Mouse (Mus musculus) stomach, embryonic 14.5 days (tissue): Measurements from ENCODE around the gene 1700017B05Rik. TPM values are rescaled to one million over a fixed set of nuclear protein-coding genes. Genes with fewer than 3 reads are reported as not detected.

ENCODE experiments used
- ATAC-seq: fragments of 200-750 bp; cut with Nextera tagmentation; 2 replicates; pipeline ENCODE4 v1.8.0; 2017; ENCODE audit warnings: low read depth, moderate TSS enrichment; ENCODE audit not compliant: insufficient number of reproducible peaks, insufficient read depth, low FRiP score
- H3K27ac ChIP-seq: fragments of 300-500 bp; sonication (generic); 2 replicates; pipeline ENCODE4 v1.5.1; 2014; ENCODE audit warnings: mild to moderate bottlenecking, low read length, moderate library complexity, mixed read lengths
- H3K27me3 ChIP-seq: fragments of 300-500 bp; sonication (generic); 2 replicates; pipeline ENCODE4 v1.6.1; 2014; ENCODE audit warnings: low read length, control low read depth, mixed read lengths; ENCODE audit not compliant: control insufficient read depth, insufficient read depth
- H3K36me3 ChIP-seq: fragments of 300-500 bp; sonication (generic); 2 replicates; pipeline ENCODE4 v1.6.1; 2014; ENCODE audit warnings: mild to moderate bottlenecking, control low read depth, low read length, moderate library complexity, mixed read lengths; ENCODE audit not compliant: control insufficient read depth, insufficient read depth
- H3K4me1 ChIP-seq: fragments of 300-500 bp; sonication (generic); 2 replicates; pipeline ENCODE4 v1.6.1; 2014; ENCODE audit warnings: low read length, control low read depth, mixed read lengths; ENCODE audit not compliant: control insufficient read depth, insufficient read depth
- H3K4me2 ChIP-seq: fragments of 300-500 bp; sonication (generic); replicated peaks from 2 replicates; pipeline ENCODE4 v1.6.1; 2014; ENCODE audit warnings: low read depth, low read length, control low read depth
- H3K4me3 ChIP-seq: fragments of 300-500 bp; sonication (generic); 2 replicates; pipeline ENCODE4 v1.5.1; 2014; ENCODE audit warnings: low read depth, low read length, control low read depth
- H3K9ac ChIP-seq: fragments of 300-500 bp; sonication (generic); replicated peaks from 2 replicates; pipeline ENCODE4 v1.6.1; 2014; ENCODE audit warnings: low read depth, mild to moderate bottlenecking, control low read depth, low read length, moderate library complexity, mixed read lengths
- H3K9me3 ChIP-seq: fragments of 300-500 bp; sonication (generic); 2 replicates; pipeline ENCODE4 v1.6.1; 2016; ENCODE audit warnings: low read depth, low read length, control low read depth; ENCODE audit not compliant: control insufficient read depth
- WGBS: fragments of 180-500 bp; shearing (Covaris S2); extraction: QIAGEN DNeasy Blood & Tissue Kit; methylation state at CpG from one replicate; pipeline ENCODE4 v1.1.7; 2014; 5-methylcytosine and 5-hydroxymethylcytosine counted together
- polyA plus RNA-seq: library from polyadenylated mRNA; unstranded; fragments of >200 nt; fragmentation: Nextera tagmentation; extraction: Ambion mirVana; gene quantifications from 2 replicates; pipeline ENCODE4 v1.2.1, GENCODE M21; 2014

Gene 1700017B05Rik
- polyA plus RNA-seq, 1 experiment from 2014 or later: 24.0 TPM

- 84% methylated on average over 2 of the region's 2 CpGs for WGBS
- Histone ChIP-seq H3K4me3 (no peak within 1 kb of the TSS), H3K9me3 (no peaks in the 10 kb centered on the region), H3K36me3 (no peaks in the 10 kb centered on the region), H3K4me2 (no peak within 1 kb of the TSS), H3K9ac (no peak within 1 kb of the TSS), H3K27ac (no peak within 1 kb of the TSS), H3K4me1 (no peaks in the 10 kb centered on the region), H3K27me3 (no peaks in the 10 kb centered on the region)
- ATAC-seq: no peak
Observed at GRCm38 (mm10) chr9:57236256-57236655, 26.2 kb downstream of the 1700017B05Rik start, which contains the start of gene Trcg1. Trcg1 (plus strand) TSS chr9:57236556.

DNA sequence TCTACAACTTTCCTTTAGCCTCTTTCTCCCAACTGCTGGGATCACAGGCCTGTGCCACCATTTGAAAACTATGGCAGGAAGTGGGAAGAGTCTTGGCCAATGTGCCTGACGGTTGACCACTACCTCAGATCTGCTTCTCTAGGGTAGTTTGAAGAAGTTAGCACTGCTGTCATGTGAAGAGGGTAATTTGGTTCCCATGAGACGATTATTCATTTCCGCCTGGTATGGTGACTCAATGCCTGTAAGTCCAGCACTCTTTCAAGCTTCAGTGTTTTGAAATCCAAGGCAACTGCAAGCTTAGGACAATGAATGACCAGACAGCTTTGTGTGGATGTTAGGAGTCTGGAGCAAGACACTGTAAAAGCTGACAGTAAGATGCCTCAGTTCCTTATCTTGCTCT is 28.6 kb downstream of the 1700017B05Rik start:
- H3K4me2 ChIP-seq: no peak overlapping the region
- no peak for ATAC-seq
- no peaks in the 10 kb centered on the region for H3K36me3 ChIP-seq
- H3K4me3 ChIP-seq: no peak overlapping the region
- no peaks in the 10 kb centered on the region for H3K27me3 ChIP-seq
- no peaks in the 10 kb centered on the region for H3K9me3 ChIP-seq
- peaks cover 10% of the 10 kb centered on the region; the same call in 1 of the 2 replicates for H3K4me1 ChIP-seq
- H3K27ac ChIP-seq: no peak overlapping the region
- 86% methylated on average over 3 of the region's 3 CpGs for WGBS
- H3K9ac ChIP-seq: no peak overlapping the region

GRCm38 (mm10) chr9:57233142-57233541 is 29.3 kb downstream of the 1700017B05Rik start:
- no peak overlapping the region for H3K9ac ChIP-seq
- no peaks in the 10 kb centered on the region for H3K9me3 ChIP-seq
- peaks cover 10% of the 10 kb centered on the region; the same call in 1 of the 2 replicates for H3K4me1 ChIP-seq
- no peak overlapping the region for H3K27ac ChIP-seq
- H3K4me3 ChIP-seq: no peak overlapping the region
- ATAC-seq: no peak
- 72% methylated on average over 6 of the region's 6 CpGs for WGBS
- no peak overlapping the region for H3K4me2 ChIP-seq
- H3K27me3 ChIP-seq: no peaks in the 10 kb centered on the region
- no peaks in the 10 kb centered on the region for H3K36me3 ChIP-seq

- Histone ChIP-seq H3K27ac (no peak overlapping the region), H3K4me1 (peaks cover 10% of the 10 kb centered on the region; the same call in 1 of the 2 replicates), H3K27me3 (no peaks in the 10 kb centered on the region), H3K9ac (no peak overlapping the region), H3K4me3 (no peak overlapping the region), H3K9me3 (no peaks in the 10 kb centered on the region), H3K36me3 (no peaks in the 10 kb centered on the region), H3K4me2 (no peak overlapping the region)
- no peak for ATAC-seq
- 91% methylated on average over 5 of the region's 5 CpGs for WGBS
Observed at GRCm38 (mm10) chr9:57232341-57232940, 30.0 kb downstream of the 1700017B05Rik start.

DNA sequence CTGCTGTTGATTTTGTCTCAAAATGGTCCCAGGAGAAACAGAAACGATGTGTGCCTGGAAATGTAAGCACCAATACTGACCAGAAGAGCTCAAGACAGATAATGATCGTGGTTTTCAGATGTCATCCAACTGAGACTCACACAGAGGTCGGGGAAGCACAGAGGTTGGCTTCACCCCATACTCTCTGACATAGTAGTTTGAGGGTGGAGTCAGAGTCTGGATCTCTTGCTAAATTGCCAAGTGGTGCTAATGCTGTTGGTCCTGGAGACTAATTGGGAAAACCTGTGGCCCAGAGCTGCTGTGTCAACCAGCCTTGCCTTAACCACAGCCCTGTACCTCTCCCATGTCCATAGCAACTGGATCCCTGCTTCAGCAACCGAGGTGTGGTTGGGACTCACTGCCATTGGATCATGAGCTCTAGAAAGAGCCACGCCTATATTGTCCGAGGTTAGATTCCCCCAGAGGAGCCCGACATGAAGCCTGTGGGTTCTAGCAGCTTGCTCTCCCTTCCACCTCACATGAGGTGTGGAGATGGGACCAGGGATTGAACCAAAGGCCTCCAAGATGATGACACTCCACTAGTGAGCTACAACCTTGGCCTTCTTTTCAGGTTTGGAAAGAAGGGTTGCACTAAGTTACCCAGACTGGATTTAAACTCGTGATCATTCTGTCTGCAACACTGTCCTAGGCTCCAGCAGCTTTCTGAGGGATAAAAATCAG is 30.7 kb downstream of the 1700017B05Rik start:
- no peak for ATAC-seq
- Histone ChIP-seq H3K9me3 (no peaks in the 10 kb centered on the region), H3K9ac (no peak overlapping the region), H3K36me3 (no peaks in the 10 kb centered on the region), H3K4me3 (no peak overlapping the region), H3K27ac (no peak overlapping the region), H3K4me2 (no peak overlapping the region), H3K4me1 (peaks cover 10% of the 10 kb centered on the region; the same call in 1 of the 2 replicates), H3K27me3 (no peaks in the 10 kb centered on the region)
- WGBS: 74% methylated on average over 8 of the region's 8 CpGs

GRCm38 (mm10) chr9:57230146-57230783 is 32.1 kb downstream of the 1700017B05Rik start:
- Histone ChIP-seq H3K4me2 (no peak overlapping the region), H3K36me3 (no peaks in the 10 kb centered on the region), H3K9me3 (no peaks in the 10 kb centered on the region), H3K27me3 (no peaks in the 10 kb centered on the region), H3K4me3 (no peak overlapping the region), H3K9ac (no peak overlapping the region), H3K27ac (no peak overlapping the region), H3K4me1 (peaks cover 10% of the 10 kb centered on the region; the same call in 1 of the 2 replicates)
- ATAC-seq: no peak
- WGBS: 46% methylated on average over 9 of the region's 9 CpGs

DNA sequence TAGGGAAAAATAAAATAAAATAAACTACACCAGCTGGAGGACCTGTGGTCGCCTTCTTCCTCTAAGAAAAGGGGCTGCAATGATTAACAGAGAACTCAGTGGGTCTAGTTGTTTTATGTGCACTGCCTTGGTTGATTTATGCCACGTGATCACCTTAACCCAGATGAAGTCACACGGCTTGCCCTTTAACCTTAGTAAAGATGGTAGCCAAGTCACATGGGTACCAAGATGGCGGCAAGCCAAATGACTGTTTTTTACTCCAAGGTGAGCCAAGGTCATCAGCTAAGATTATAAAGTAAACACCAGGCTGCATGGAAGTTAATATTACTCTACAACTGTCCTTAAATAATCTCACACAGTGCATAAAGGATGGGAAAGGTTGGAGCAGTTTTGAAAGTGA is 32.7 kb downstream of the 1700017B05Rik start:
- H3K27me3 ChIP-seq: no peaks in the 10 kb centered on the region
- peaks cover 10% of the 10 kb centered on the region; the same call in 1 of the 2 replicates for H3K4me1 ChIP-seq
- WGBS: 60% methylated on average over 4 of the region's 4 CpGs
- no peak for ATAC-seq
- no peak overlapping the region for H3K4me3 ChIP-seq
- H3K9me3 ChIP-seq: no peaks in the 10 kb centered on the region
- no peak overlapping the region for H3K27ac ChIP-seq
- no peak overlapping the region for H3K4me2 ChIP-seq
- H3K9ac ChIP-seq: no peak overlapping the region
- no peaks in the 10 kb centered on the region for H3K36me3 ChIP-seq

- H3K9me3 ChIP-seq: no peaks in the 10 kb centered on the region
- no peak overlapping the region for H3K4me3 ChIP-seq
- WGBS: 52% methylated on average over 4 of the region's 4 CpGs
- H3K4me2 ChIP-seq: no peak overlapping the region
- no peaks in the 10 kb centered on the region for H3K36me3 ChIP-seq
- H3K4me1 ChIP-seq: peaks cover 10% of the 10 kb centered on the region; the same call in 1 of the 2 replicates
- no peak for ATAC-seq
- no peak overlapping the region for H3K27ac ChIP-seq
- no peak overlapping the region for H3K9ac ChIP-seq
- no peaks in the 10 kb centered on the region for H3K27me3 ChIP-seq
Observed at GRCm38 (mm10) chr9:57228186-57228585, 34.2 kb downstream of the 1700017B05Rik start.
